In genomic region chr7:113186041-113186800, GRCm38 (mm10) we compare ENCODE assay signal across 14 mouse cellular contexts. TPM values are rescaled to one million over a fixed set of nuclear protein-coding genes. Genes with fewer than 3 reads are reported as not detected.
A peak's percentile ranks its signal among the peaks of the same experiment; 100 is the strongest.
DNase-seq lines count a peak whose midpoint lies in the region; ATAC-seq and TF ChIP-seq lines count a peak whose summit lies in the region.
"Had no signal": no experiment of that assay in that cellular context is flagged by ENCODE, and none has a peak within 500 bp of the region (broad histone marks: within the 10 kb centered on the region; RNA-seq: fewer than 3 reads in every experiment).

No protein-coding gene starts in this region.

- intact Hi-C loops in gastrocnemius, postnatal 14 days (cut with DNase I; ENCODE audit: low total_unique reads): no loop called here

- no peaks in the 10 kb centered on the region for H3K9me3 ChIP-seq in intestine, postnatal 0 days (ENCODE audit: control insufficient read depth)
- H3K9me3 ChIP-seq: midbrain, embryonic 15.5 days had no signal

- H3K4me2 ChIP-seq in intestine, postnatal 0 days (replicated peaks; ENCODE audit: low read depth): no peak overlapping the region
- H3K4me2 ChIP-seq: liver, embryonic 11.5 days; midbrain, embryonic 15.5 days had no signal

- no peaks in the 10 kb centered on the region for H3K36me3 ChIP-seq in intestine, postnatal 0 days (ENCODE audit: control insufficient read depth, insufficient read depth)
- H3K36me3 ChIP-seq: hindbrain, embryonic 10.5 days; midbrain, embryonic 15.5 days had no signal

- TF ChIP-seq CTCF in intestine, postnatal 0 days (IDR thresholded peaks at IDR 0.05; ENCODE audit: low read depth): no peak

- no peaks in the 10 kb centered on the region for H3K4me1 ChIP-seq in intestine, postnatal 0 days (replicated peaks; ENCODE audit: control insufficient read depth, insufficient read depth, low read length)
- H3K4me1 ChIP-seq: midbrain, embryonic 15.5 days had no signal

- 39% methylated on average over 10 of the region's 10 CpGs for WGBS in intestine, postnatal 0 days

- H3K27me3 ChIP-seq in intestine, postnatal 0 days (replicated peaks; ENCODE audit: control insufficient read depth, insufficient read depth, low read length): no peaks in the 10 kb centered on the region
- H3K27me3 ChIP-seq: midbrain, embryonic 15.5 days had no signal

- DNase-seq in embryo, embryonic 10.5 days (ENCODE audit: low spot score): peak; percentile 25
- DNase-seq in embryo, embryonic 9.5 days (ENCODE audit: extremely low spot score): no peak
- DNase-seq in 3T3-L1 (ENCODE audit: low read depth, low spot score) (peak; percentile 92), adipocyte (ENCODE audit: low spot score) (no peak)
- peak; percentile 42 for DNase-seq in adrenal gland, postnatal 14 days
- no peak for DNase-seq in gastrocnemius, postnatal 14 days
- DNase-seq in T-cell, adult 2 months (ENCODE audit: low spot score): no peak
- DNase-seq: cerebellum, postnatal 36 days; layer of hippocampus, postnatal 36 days had no signal

- peak; percentile 45; the same call in 1 of the 2 replicates for ATAC-seq in intestine, postnatal 0 days
- ATAC-seq: forebrain, embryonic 16.5 days; midbrain, embryonic 15.5 days had no signal

- H3K27ac ChIP-seq in intestine, postnatal 0 days (ENCODE audit: low read depth, low read length): no peak overlapping the region
- H3K27ac ChIP-seq: hindbrain, embryonic 10.5 days; midbrain, embryonic 15.5 days had no signal

- no peak overlapping the region for H3K4me3 ChIP-seq in intestine, postnatal 0 days (ENCODE audit: low read depth, low read length)
- H3K4me3 ChIP-seq: hindbrain, embryonic 10.5 days; midbrain, embryonic 15.5 days had no signal

- H3K9ac ChIP-seq in intestine, postnatal 0 days (ENCODE audit: low read depth, low read length): no peak overlapping the region
- H3K9ac ChIP-seq: midbrain, embryonic 15.5 days had no signal

RNA-seq across cellular contexts. Expression of gene Arntl, which starts 21.0 kb away (rescaled TPM):
- 30.6 and 41.6 TPM in 2 replicates for total RNA-seq in adrenal gland, postnatal 14 days (2021)
- polyA plus RNA-seq in intestine, postnatal 0 days (2015; fragmentation: Nextera tagmentation; extraction: Ambion mirVana): 5.3 and 5.4 TPM in 2 replicates
- total RNA-seq in gastrocnemius, postnatal 14 days (2021): 10 to 100 TPM; 11.8 to 13.1 TPM

Comparison
In these comparisons a context has a peak if more than half of its experiments do, and no peak if none do; other contexts are left out.
1. DNase-seq: peak in embryo, embryonic 10.5 days (single experiment), 3T3-L1 (single experiment) and adrenal gland, postnatal 14 days (single experiment); none in embryo, embryonic 9.5 days (single experiment), adipocyte (single experiment), gastrocnemius, postnatal 14 days (single experiment) and T-cell, adult 2 months (single experiment).